Mouse (Mus musculus) embryonic fibroblast, embryonic 13.5 days (primary cell): ENCODE data around the gene BC025446.

Experiments used
- CTCF ChIP-seq: IDR thresholded peaks from 2 replicates; pipeline ENCODE4 v1.5.1; 2011; ENCODE audit warnings: mild to moderate bottlenecking, control low read depth, low read length, moderate library complexity, borderline replicate concordance; ENCODE audit not compliant: insufficient read depth
- POLR2A ChIP-seq: IDR thresholded peaks from 2 replicates; pipeline ENCODE4 v1.6.1; 2011; ENCODE audit warnings: low read depth, mild to moderate bottlenecking, control low read depth, low read length, moderate library complexity

DNA sequence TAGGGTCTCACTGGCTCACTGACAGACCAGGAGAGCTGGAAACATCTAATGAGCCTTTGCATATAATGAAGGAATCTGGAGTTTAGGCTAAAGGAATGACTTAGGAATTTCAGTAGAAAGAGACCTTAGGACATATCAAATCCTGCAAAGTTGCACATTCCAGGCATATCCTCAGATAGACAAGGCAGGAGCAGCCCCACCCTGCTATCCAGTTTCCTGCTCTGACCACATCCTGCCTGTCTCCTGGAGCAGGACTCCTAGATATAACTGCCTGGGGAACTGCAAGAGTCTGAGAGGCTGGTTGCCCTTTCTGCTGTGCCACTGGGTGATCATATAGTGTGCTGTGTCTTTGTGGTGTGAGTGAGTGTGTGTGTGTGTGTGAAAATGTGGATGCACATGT is 54.0 kb downstream of the BC025446 start:
- no peak for TF ChIP-seq CTCF
- no peak for TF ChIP-seq POLR2A
